Mouse (Mus musculus) cerebellum, postnatal 36 days (tissue): ENCODE measurements around the gene Tlr2.

Experiments
- DNase-seq, 2 experiments: peaks; one replicate each; pipeline ENCODE4 v3.0.0; 2021 to 2022; ENCODE audit warnings: mixed read lengths in 2 of 2

The Tlr2 gene

DNA sequence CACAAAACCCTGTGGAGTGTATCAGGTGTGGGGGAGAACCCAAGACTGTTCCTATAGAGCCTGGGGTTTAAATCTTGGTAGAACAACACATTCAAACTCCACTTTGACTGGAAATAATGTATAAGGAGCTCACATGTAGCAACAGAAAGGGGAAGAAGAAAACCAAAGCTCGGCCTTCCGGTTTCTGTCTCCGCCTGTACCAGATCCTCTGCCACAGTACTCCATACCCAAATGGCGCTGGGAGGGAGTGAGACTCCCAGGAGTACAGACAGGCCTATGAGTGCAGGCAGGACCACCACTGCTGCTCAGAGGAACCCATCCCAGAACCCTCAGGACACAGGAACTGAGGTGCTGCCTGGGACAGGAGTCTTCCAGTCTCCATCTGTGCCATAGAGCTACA, 17.8 kb downstream of the Tlr2 start:
- no peak for DNase-seq

DNA sequence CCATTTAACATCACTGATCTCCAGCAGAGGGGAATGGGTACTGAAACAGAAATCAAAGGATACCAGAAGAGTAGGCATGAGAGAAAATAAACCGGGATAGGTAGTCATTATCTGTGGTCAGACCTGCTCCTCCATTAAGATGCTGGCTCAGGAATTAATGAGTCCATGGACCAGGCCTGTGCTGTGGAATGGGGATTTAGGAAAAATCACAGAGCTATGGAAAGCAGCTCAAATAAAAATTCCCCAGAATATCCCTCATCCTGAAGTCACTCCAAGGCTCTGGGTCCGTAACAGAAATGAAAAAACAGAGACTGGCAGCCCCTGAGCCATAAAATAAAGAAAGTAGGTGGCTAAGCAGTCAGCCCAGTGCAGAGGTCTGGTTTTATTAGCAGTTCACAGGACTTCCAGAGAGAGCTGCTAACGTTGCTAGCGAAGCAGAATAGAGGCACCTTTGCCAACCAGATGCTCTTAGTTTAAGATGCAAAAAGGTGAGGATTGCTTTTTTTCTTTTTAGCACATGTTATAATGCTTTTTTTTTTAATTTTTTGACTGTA, 25.1 kb downstream of the Tlr2 start:
- no peak for DNase-seq

DNA sequence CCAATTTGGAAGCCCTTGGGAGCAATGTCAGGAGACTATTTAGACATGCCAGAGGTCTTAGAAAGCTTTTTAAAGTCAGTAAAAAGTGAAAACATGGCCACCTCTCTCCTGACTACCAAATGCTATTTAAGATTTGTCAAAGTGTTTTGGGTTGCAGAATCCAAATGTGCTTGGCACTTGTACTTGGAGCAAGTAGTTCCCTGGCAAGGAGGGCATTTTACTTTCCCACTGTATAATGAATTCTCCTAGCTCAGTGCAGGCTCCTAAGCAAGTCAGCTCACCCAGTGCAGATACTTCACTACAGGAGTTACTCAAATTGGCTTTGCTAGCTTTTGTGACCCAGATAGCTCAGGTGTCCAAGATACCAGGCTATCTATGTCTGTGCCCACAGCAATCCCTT, 28.7 kb downstream of the Tlr2 start:
- no peak for DNase-seq

DNA sequence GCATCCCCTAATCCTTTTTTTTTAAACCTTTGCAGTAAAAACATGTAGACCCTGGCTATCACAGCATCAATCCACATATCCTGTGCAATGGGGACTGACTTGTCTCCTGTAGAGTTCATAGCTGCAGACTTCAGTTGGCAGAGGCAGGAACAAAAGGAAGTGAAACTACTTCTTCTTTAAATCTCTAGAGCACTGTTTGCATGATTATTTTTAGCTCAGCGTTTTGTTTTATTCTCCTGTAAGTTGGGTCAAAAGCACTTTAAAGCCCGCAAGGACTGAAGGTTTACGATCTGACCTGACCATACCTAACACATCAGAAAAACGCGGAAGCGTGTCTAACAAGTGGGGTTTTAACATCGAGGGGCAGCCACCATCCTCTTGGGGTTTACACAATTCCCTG, 29.6 kb downstream of the Tlr2 start:
- no peak for DNase-seq

DNA sequence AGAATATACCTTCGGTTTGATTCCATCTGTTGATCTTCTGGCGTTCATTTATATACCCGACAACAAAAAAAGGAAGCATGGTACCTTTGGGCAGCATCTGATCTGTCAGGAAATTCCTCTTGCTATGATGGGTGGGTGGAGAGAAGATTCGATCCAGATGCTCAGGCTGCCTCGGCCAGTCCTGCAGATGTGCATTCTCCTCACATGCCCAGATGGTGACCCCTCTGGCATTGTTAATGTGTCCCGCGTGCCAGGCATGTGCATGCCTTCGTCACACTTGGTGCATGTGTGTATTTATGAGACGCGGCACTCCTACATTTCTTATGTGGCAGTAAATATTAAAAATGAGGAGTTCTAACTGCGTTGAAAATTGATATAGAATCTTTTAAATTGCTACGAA, 33.1 kb downstream of the Tlr2 start:
- DNase-seq, result no peak

DNA sequence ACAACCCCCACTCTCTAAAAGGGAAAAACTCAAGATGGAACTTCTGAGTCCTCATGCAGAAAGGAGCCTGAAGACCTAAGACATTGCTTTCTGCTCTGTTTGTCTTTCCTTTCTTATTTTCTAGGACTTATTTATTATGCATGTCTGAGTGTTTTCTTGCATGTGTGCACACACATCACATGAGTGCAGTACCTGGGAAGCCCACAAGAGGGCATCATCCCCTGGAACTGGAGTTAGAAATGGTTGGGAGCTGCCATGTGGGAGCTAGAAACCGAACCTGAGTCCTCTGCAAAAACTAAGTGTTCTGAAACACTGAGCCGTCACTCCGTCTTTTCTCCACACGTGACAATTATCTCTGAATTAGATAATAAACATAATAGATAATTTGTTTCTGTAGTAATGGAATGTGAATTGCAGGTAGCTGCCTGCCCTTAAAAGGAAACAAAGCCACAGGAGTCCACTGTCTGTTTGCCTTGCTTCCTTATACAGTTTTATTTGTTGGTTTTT, 39.9 kb downstream of the Tlr2 start:
- no peak for DNase-seq

DNA sequence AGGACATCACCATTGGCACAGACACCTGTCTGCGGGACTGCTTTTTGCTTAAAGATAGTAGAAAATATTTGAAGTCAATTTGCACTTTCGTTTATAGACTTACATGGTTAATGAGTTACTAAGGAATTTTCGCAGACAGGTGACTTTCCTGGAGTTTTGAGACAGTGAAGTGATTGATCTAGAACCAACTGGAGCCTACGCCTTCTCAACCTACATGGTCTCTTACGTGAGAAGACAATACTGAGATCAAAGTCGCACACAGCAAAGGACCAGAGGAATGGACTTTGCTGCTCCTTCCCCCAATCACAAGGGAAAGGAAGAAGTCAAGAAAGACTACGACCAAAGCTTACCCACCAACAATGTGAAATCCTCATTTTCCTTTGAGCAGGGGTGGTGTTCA, 42.1 kb downstream of the Tlr2 start:
- no peak for DNase-seq

DNA sequence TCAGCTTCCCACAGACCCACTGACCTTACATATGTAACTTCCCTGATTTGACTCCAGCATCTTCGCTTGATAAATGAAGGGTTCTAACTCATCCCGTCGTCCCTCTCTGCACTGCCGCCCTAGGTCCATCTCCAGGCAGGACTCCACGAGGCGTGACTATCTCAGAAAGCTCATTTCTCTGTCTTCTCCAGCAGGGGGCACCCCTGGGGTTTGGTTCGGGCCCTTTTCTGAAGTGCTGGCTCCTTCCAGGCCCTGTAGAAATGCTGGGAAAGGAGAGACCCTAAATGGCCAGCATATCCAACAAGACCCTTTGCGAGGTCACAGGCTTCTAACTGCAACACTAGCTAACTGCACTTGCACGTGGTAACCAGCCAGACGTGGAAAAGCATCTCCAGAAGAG, 43.7 kb downstream of the Tlr2 start:
- peak; percentile 23 to 35 for DNase-seq

DNA sequence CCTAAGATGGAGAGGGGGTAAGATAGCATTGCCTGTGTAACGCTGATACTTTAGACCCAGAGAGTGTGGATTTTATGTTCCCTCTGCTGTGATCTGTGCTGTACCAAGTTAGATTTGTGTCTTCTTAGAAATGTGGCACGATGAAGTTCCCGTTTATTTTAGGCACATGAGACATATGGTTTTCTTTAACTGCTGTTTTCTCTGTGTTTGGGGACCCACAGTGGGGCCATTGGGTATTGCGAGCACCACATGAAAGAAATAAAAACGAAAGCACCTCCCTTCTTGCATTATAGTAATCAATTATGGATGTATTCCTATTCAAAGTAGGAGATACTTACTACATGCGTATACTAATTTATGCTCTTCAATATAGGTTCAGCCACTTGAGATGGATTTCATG, 44.5 kb downstream of the Tlr2 start:
- no peak for DNase-seq

DNA sequence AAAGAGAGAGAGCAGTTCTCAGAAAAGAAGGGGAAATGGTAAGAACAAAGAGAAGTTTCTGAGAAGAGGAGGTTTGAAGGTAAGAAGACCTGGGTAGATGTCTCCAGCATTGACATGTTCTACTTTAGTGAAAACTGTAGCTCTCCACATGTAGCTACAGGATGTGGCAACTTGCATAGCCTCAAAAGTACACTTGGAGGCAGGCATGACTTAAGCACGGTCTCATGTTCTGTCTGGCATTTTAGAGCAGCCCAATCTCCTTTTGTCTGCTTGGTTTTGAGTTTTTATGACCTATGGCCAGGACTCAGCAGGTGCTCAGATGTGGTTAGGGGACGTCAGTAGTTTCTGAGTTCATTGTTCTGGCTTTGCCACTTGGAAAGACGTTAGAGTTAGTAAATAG, 50.1 kb downstream of the Tlr2 start:
- no peak for DNase-seq

DNA sequence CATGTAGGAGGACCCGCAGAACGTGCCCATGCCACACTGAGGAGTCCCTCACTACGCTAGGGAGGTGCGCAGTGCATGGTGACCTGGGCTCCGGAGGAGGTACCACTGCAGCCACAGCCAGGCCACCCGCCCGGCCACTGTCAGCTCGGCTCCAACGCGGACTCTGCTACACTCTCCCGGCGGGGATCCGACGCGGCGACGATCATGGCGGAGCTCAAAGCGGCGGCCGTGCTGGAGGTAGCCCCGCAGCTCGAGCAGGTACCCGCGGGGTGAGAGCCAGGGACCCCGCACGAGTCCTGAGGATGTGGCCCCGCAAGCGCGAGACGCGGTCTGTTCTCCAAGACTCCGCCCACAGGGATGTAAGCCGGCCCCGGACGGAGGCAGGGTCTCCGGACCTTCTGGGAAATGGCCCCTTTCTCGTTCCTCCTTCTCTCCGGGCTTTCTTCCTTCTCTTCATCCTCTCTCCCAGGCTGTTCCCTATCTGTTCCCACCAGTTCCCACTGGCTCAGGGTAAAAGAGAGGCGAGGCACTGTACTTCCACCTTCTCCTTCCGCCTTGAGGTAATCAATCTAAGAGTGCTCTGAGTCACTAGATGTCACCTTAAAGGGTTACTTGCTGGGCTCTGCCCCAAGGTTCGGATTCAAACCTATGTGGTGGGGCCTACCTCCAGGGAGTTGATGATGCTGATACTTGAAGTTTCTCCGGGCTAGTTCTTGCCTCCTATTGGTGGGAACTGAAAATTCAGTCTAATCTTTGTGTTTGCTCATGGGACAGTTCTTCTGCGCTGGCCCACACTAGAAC, 51.7 kb downstream of the Tlr2 start:
- peak; percentile 11 to 12 for DNase-seq

DNA sequence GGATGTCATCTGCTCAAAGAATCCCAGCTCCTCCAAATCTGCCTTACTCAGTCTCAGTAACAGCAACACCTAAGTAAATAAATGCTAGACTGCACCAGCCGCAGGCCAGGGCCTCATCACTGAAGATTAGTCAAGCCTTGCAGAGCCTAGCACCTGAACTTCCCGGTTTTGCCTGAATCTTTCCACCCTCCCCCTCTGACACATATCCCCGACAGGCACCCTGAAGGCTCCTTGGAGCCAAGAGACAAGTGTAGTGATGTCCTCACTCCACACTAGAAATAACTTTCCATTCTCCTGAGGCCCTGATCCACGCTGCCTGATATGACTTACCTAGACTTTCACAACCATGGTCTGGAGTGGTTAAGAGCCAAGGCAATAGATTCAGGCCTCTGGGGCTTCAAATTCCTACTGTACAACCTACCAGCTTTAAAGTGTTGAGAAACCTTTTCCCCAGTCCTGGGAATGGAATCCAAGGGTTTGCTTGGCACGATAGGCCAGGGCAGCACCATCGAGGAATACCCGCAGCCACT, 53.7 kb downstream of the Tlr2 start:
- DNase-seq, result no peak

DNA sequence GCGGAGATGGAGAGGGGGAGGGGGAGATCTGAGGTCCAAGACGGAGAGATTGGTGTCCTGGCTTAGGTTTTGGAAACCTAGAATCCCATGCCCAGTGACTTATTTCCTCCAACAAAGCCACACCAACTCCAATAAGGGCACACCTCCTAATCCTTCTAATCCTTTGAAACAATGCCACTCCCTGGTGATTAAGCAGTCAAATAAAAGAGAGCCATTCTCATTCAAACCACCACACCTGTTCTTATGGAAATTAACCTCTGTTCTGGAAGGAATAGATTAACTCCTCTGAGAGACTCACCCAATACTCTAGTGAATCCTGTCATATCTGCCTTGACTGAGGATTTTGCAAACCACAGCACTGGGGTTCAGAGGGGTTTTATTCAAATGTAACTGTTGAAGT, 54.5 kb downstream of the Tlr2 start:
- DNase-seq, result no peak
